Mouse (Mus musculus): Measurements from ENCODE around the gene Slc35d1.

The Slc35d1 gene

DNA sequence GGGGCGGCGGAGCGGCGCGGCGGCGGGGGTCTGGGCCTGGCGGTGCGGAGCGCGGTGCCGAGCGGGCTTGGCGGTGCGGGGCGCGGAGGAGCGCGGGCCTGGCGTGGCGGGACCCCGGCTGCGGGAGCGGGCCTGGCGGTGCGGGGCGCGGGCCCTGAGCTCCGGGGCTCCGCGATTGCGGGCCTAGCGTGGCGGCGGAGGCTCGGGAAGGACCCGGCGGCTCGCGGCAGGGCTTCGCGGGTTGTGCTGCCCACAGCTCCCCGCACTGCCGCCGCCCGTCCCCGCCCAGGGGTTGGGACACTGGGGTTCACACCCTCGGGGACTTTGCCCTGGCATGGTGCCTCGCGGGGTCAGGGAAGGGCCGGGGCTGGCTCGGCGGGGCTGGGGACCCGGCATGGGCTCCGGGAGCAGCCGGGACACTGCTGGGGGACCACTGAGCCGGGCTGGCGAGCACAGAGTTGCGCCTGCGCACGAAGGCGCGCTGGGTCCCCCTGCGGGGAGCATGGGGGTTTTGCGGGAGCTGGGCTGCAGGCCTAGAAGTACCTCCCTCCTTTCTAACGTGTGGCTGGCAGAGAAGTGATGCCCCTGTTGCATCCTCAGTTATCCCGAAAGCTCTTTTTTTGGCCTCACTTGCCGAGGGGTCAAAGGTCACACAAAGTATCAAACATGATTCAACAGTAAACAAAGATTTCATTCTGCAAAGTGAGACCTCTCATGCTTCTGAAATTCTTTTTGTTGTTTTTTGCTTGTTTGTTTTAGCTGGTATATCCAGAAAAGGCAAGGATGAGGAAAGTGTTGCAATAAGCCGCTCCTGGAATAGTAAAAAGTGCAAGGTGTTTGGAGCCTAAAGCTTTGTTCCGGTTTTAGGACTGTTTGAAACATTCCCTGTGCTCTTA is at the start of gene Slc35d1:
Slc35d1 (minus strand) TSS at position 240 of the 896 bp plus-strand sequence.
- DNase-seq = peak; percentile 82

DNA sequence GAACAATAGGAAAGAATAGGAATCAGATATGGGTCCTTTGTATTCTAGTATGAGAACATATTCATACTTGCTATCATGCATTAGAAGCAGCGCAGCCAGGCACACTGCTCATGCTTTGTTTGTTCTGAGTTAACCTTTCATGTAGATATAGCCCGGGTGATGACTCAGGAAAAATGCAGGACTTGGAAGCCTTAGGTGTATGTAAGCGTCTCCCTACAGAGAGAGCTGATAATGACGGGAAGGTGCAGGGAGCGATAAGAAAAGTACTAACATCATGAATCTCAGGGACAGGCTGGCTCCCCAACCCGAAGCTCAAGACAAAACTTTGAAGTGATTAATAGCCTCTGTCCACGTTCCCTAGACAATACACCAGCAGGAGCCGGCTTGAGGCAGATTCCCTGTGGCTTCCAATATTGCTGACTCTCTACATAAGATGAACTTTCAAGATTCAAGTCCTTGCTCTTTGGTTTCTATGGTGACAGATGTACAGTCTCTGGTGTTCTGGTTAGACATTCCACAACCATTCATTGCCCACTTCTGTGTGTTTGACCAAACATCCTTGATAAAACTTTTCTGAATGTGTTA is 48.9 kb upstream of the Slc35d1 start:
- DNase-seq = no peak

DNA sequence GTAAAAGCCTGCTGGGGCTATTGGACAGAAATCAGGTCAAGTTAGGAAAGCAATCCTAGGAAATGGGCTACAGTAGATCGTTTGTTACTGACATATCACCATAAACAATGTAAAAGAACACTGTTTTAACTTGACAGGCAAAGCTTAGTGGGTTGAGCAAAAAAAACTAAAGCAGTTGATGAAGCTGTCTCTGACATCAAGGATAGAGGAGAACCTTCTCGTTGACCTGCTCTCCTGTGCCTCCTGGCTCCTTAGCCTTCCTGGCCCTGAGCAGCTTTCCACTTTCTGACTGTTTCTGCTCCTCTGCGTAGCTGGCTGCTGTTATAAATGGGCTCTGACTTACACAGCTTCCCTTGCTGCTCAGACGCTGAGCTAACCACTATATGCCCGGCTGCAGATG is 48.4 kb upstream of the Slc35d1 start:
- DNase-seq = no peak

- no peak for DNase-seq
These were observed 43.9 kb upstream of the Slc35d1 start for GRCm38 (mm10) chr4:103258817-103259216.

- DNase-seq = no peak
These were observed 38.9 kb upstream of the Slc35d1 start for GRCm38 (mm10) chr4:103253846-103254245.

DNA sequence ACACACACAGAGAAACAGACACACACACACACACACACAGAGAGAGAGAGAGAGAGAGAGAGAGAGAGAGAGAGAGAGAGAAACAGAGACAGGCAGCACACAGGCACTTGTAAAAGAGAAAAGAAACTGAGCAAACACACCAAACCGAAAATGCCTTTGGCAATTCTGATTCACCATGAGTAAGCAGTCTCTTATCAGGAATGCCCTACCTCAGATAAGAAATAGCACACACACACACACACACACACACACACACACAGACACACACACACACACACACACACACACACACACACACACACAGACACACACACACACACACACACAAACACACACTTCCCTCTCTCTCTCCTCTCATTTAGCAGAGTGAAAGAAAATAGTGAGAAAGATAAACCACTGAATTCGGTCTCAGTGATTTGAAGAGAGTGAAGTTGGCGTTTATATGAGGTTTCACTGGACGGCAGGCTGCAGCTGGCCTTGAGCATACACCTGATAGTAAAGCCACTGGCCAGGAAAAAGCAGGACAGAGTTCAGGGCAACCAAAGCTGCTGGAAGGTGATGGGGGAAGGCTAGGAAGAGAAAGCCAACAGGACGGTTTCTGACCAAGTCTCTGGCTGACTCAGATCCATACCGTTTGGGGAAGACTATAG is 34.6 kb upstream of the Slc35d1 start:
- DNase-seq = no peak

- no peak for DNase-seq
These were observed 32.8 kb upstream of the Slc35d1 start for GRCm38 (mm10) chr4:103247813-103248212.

GRCm38 (mm10) chr4:103247249-103247648 is 32.3 kb upstream of the Slc35d1 start:
- DNase-seq = no peak

DNA sequence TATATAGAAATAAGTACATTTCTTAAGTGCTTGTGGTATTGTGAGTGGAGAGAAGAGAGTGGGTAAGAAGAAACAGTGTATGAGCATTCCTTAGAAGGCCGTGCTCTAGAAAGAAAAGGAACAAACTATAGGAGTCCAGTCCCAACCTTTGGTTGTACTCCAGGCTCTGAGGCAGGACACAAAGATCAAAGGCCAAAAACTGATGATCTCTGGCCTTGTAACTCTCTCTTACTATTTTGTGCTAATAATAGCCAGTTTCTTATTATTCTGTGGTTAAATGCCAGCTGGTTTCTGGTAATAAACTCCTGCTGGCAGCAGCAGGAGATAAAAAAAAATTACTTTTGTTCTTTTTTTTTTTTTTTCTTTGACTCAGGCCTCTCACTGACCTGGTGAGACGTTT is 17.2 kb upstream of the Slc35d1 start:
- no peak for DNase-seq

DNA sequence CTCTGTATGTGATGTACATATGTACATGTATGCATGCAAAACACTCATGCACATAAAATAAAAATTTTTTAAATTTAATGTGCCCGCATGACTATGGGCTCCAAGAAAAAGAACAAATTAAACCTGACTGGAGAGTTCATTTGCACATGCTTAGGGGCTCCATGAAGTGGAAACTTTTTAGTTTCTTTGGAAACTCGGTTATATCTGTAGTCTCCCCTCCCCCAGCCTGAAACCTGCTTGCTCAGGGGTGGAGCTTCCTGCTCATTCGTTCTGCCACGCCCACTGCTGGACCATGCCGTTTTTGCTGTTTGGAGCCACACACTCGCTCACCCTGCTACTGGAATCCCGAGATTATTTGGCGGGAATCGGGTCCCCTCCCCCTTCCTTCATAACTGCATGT is 7.9 kb upstream of the Slc35d1 start:
- no peak for DNase-seq

DNA sequence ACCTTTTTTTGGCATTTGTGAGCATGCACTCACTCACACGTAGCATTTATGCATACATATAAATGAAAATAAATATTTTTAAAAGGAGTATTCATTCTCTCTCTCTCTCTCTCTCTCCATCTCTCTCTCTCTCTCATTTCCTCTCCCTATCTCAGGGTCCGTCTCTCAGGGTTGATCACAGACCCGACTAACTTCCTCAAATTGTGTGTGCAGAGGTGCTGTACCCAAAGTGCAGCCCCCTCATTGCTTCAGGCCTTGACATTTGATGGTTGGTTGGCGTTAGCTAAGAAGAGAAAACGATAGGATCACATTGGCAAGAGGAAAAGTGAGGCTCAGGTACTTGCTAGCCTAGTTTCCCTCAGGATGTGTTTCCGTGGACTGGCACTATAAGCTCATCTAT is 6.8 kb upstream of the Slc35d1 start:
- DNase-seq = no peak

GRCm38 (mm10) chr4:103219011-103219410 is 4.0 kb upstream of the Slc35d1 start:
- DNase-seq = no peak

GRCm38 (mm10) chr4:103216046-103216445 is 1.1 kb upstream of the Slc35d1 start:
- no peak for DNase-seq

- DNase-seq = peak; percentile 81
These were observed 453 bp downstream of the Slc35d1 start for GRCm38 (mm10) chr4:103214498-103214924.

DNA sequence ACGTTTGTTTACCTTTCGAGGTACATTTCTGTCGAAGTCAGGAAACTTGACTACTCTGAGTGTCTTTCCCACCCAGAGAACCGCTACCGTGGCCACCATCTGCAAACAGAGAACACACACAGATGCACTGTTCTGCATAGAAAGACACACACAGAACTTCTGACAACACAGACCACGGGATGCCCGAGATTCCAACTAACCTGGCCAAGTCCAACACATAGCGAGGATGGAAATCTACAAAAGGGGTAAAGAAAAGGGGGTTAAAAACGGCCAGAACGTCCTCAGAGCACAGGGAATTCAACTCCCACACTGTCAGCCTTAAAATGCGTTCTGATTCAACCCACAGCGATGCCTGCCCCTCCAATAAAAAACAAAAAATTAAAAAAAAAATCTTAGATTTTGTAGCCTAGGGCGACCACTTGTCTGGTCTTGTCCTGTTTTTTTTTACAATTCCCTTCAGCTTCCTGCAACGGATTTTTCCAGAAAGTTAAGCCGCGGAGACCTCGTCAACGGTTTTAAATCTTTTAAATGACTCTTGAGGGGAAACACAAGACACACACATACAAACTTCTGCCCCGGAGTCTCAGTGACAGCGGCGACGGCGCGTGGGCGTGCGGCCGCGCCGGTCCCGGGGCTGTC is 986 bp downstream of the Slc35d1 start:
- DNase-seq = peak; percentile 9

- no peak for DNase-seq
These were observed 6.4 kb downstream of the Slc35d1 start for GRCm38 (mm10) chr4:103208553-103208952.

GRCm38 (mm10) chr4:103203646-103204045 is 11.3 kb downstream of the Slc35d1 start:
- DNase-seq = no peak

DNA sequence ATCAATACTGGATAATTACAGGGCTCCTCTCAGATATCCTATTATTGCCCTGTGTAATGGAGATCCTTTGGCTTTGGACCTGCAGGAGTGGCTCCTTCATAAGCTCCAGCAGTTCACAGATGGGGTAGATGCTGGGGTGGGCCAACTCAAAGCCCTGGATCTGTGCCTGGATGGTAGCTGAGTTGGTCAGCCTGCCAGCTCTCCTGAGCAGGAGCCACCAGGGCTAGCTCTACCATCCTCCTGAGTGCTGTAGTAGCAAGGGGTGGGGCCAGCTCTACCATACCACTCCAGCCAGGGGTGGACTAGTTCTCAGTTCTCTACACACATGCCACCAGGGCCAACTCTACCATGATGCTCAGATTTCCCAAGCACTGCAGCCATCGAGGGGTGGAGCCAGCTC is 14.9 kb downstream of the Slc35d1 start:
- no peak for DNase-seq

DNA sequence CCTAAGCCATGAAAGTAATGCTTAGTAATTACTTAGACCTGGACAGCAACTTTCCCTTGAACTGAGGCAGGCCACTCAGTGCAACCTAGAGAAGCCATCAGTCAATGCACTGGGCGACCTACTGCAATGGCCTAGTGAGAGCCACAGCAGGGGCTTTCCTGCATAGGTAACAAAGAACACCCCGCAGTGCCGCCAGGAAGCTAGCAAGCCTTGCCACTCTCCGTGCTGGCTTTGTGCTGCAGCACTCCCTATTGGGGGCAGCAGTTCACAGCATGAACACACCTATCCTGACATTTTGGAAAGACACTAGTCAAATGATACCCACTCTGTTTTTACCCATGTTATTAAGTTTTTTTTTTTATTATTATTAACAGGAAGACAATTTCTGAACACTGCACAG is 15.9 kb downstream of the Slc35d1 start:
- no peak for DNase-seq

GRCm38 (mm10) chr4:103197401-103197800 is 17.6 kb downstream of the Slc35d1 start:
- no peak for DNase-seq

DNA sequence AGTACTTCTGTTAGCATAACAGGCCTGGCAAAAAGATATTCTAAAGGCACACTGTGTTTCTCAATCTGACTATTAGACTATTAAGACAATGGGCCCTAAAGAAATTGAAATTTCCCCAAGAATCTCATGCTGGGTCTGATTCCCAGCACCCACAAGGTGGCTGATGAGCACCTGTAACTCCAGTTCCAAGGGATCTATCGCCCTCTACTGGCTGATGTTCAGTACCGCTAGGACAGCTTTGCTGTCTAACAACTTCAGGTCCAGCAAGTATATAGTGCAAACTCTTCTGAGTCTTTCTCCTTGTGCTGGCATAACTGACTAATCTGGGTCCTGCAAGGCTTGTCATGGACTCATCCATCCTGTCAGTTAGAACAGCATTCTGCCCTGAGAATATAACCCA is 22.5 kb downstream of the Slc35d1 start:
- no peak for DNase-seq

GRCm38 (mm10) chr4:103188786-103189640 is 26.0 kb downstream of the Slc35d1 start:
- no peak for DNase-seq

Data from right cerebral cortex, postnatal 25 days (tissue).